Mouse (Mus musculus) brain, embryonic 14.5 days (tissue): ENCODE measurements around the gene Zfp952. TPM values are rescaled to one million over a fixed set of nuclear protein-coding genes. Genes with fewer than 3 reads are reported as not detected.
A peak's percentile ranks its signal among the peaks of the same experiment; 100 is the strongest.

Experiments
- DNase-seq: peaks from one replicate; pipeline ENCODE4 v3.0.0-alpha.2; 2011; ENCODE audit warnings: low read depth
- CTCF ChIP-seq: fragments of 200-500 bp; IDR thresholded peaks from 2 replicates; pipeline ENCODE4 v1.5.1; 2012; ENCODE audit warnings: inconsistent platforms, mild to moderate bottlenecking, moderate library complexity, borderline replicate concordance; ENCODE audit not compliant: insufficient read depth, insufficient read length; ENCODE audit errors: extremely low read depth
- POLR2A ChIP-seq: fragments of 200-500 bp; IDR thresholded peaks from 2 replicates; pipeline ENCODE4 v1.6.1; 2012; ENCODE audit warnings: mild to moderate bottlenecking, inconsistent platforms, borderline replicate concordance; ENCODE audit not compliant: poor library complexity, insufficient read depth, insufficient read length, severe bottlenecking; ENCODE audit errors: extremely low read depth
- polyA plus RNA-seq: library from polyadenylated mRNA; depleted of rRNA; stranded (reverse); fragments of >200 nt; gene quantifications from 2 replicates; pipeline ENCODE4 v1.2.3, GENCODE M21; 2012; rRNA removed

Zfp952 gene
- 12.6 and 14.6 TPM in 2 replicates for polyA plus RNA-seq

DNA sequence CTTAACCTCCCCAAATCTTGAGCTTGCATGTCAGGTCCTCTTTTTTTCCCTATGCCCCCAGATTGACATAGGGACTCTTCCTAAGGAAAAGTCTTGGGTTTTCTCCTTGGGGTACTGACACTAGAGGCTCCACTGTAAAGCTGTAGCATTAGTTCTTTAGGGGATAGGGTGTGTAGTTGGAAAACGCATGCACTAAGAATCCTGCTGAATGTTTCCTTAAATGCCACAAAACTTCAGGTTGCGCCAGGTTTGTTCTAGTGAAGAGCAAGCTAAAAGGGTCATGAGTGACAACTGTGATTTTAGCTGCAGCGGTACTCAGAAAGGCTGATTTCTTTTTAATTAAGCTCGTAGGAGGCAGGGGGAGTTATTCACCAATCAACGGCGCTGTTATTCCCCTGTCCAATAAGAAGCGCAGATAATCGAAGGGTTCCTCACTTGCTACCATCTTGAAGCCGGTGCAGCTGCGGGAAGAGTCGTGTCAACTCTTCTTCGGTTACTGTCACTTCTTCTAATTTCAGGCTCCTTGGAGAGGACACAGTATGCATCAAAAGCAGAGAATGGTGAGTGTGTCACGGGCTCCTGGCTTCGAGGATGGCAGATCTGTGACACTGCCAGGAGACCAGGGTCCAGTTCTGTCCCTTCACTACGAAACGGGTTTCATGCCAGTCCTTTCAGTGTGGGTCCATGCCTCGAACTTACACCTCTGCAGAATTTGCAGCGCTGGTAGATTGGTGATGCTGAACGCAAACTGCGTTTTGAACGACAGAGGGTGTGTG lies at the start of gene Zfp952:
Zfp952 (plus strand) TSS at position 431 of the 776 bp plus-strand sequence.
- DNase-seq: peak; percentile 97
- TF ChIP-seq CTCF: no peak
- TF ChIP-seq POLR2A: peak; percentile 27; the same call in 1 of the 2 replicates

DNA sequence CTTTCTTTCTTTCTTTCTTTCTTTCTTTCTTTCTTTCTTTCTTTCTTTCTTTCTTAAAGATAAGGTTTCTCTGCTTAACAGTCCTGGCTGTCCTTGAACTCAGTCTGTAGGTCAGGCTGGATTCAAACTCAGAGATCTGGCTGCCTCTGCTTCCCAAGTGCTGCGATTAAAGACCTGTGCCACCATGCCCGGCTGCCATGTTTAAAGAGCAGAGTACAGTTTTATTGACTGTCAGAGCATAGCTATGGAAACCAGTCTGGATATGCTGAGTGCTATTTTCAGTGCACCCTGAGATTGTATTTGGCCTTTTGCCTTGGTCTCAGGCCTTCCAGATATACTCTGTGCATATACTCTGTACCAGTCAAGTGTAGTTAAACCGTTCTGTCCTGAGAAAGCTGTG lies 49.3 kb upstream of the Zfp952 start:
- no peak for DNase-seq
- no peak for TF ChIP-seq POLR2A
- no peak for TF ChIP-seq CTCF

- no peak for TF ChIP-seq CTCF
- TF ChIP-seq POLR2A: no peak
Observed at GRCm38 (mm10) chr17:32944402-32945035, 48.4 kb upstream of the Zfp952 start.

DNA sequence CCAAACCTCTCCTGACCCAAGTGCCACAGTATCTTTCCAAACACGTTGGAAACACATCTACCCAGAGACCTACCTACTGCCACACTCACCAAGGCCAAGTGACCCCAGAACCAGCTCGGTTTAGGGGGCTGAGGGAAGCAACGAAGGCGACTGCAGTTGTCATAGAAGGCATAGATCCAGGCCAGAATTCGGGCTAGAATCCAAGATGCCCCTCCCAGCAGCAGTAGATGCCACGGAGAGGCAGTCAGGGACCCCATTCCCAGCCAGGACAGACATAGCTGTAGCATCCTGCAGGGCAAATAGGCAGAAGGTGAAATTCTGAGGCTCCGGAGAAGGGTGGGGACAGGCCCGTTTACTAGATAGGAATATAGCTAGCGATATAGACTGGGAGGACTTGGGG lies 46.2 kb upstream of the Zfp952 start:
- no peak for TF ChIP-seq POLR2A
- TF ChIP-seq CTCF: no peak
- no peak for DNase-seq

More at GRCm38 (mm10) chr17:32944402-32945035, 48.4 kb upstream of the Zfp952 start:
- no peak for DNase-seq

- TF ChIP-seq POLR2A (no peak), CTCF (no peak)
- DNase-seq: peak; percentile 93
Observed at GRCm38 (mm10) chr17:32947215-32947914, 45.6 kb upstream of the Zfp952 start, which contains the start of gene Cyp4f13. Gene Cyp4f13, minus strand, starts transcription at chr17:32947402.

DNA sequence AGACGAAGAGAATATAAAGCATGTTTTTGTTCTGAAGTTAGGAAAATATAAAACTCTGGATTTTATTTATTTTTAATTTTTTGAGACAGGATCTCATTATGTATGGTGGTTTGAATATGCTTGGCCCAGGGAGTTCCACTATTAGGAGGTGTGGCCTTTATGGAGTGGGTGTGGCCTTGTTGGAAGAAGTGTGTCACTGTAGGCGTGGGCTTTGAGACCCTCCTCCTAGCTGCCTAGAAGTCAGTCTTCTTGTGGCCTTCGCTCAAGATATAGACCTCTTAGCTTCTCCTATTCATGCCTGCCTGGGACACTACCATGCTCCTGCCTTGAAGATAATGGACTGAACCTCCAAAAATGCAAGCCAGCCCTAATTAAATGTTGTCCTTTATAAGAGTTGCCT lies 42.8 kb upstream of the Zfp952 start:
- DNase-seq: no peak
- TF ChIP-seq CTCF (no peak), POLR2A (no peak)

GRCm38 (mm10) chr17:32951006-32951405 lies 41.9 kb upstream of the Zfp952 start:
- TF ChIP-seq POLR2A (no peak), CTCF (no peak)
- DNase-seq: no peak

GRCm38 (mm10) chr17:32951441-32951840 lies 41.5 kb upstream of the Zfp952 start:
- DNase-seq: peak; percentile 73
- TF ChIP-seq POLR2A (no peak), CTCF (peak; percentile 67)

DNA sequence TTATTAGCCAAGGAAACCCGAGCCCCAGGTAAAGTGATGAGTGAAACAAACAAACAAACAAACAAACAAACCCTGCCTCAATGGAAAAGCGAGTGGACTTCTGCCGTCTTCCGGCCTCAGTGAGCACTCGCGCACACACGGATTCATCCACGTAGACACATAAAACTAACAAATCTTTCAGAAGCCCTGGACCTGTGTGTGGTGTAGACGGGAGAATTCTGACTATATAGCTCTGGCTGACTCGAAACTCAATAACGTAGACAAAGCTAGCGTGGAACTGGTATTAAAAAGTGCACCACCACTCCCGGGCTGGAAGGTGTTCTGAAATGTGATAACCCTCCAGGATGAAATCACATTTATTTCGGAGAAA lies 27.7 kb upstream of the Zfp952 start:
- no peak for DNase-seq
- TF ChIP-seq CTCF (no peak), POLR2A (no peak)

DNA sequence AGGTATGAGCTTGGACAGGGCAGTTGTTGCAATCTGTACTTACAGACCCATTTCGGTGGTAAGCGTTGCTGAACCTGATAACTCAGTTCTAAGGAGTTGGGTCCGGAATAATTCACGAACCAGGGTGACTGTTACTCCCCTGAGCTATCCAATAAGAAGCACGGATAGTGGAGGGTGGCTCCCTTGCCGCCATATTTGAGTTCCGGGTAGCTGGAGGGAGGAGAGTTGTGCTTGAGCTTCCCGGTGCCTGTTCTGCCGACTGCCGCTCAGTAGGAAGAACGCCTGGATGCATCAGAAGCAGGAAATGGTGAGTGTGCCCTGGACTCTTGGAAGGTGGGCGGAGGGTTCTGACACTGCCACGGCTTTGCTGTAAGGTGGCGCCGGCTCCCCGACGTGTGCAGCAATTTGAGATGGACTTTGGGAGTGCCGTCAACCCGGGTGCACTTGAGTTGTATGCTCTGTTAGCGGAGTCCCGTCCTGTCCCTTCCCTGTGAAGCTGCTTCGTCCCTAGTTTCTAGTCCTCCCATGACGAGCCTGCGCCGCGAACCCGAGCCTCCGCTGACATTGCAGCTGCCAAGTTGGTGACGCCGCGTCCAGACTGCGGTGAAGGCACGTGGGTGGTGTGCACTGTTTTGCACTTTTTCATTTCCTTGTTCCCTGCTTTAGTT lies 27.2 kb upstream of the Zfp952 start, which contains the start of gene Zfp472:
Zfp472 (plus strand) TSS at position 192 of the 668 bp plus-strand sequence.
- TF ChIP-seq POLR2A: no peak
- TF ChIP-seq CTCF: no peak
- DNase-seq: peak; percentile 97
